10 mouse cellular contexts compared by ENCODE assay signal in the genomic region with DNA sequence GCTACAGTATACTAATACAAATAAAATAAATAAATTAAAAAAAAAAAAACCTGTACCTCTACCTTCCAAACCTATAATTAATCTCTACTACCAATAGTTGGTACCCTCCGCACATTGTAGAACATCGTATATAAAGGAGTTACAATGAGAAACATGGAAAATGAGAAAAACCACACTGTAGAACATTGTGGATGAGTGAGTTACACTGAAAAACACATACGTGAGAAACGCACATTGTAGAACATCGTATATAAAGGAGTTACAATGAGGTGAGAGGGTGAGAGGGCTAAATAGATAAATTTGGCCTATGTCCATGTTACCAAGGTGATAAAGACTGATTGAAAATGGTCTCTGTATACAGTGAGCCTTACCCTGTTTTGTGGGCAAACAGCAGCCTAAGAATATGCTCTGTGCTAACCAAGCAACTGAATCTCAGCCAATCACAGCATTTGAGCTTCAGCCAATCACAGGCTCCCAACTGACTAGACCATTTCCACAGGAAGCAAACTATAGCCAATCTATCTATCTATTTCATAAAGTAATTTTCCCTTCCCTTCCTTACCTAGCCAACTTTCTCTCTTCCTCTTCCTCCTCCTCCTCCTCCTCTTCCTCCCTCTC. TPM values are rescaled to one million over a fixed set of nuclear protein-coding genes. Genes with fewer than 3 reads are reported as not detected.
DNase-seq lines count a peak whose midpoint lies in the region; ATAC-seq and TF ChIP-seq lines count a peak whose summit lies in the region.
"Had no signal": no experiment of that assay in that cellular context is flagged by ENCODE, and none has a peak within 500 bp of the region (broad histone marks: within the 10 kb centered on the region; RNA-seq: fewer than 3 reads in every experiment).

No protein-coding gene starts in this region.

- no peak for TF ChIP-seq CTCF in liver, postnatal 0 days (IDR thresholded peaks at IDR 0.05; ENCODE audit: low read depth)

- no peak overlapping the region for H3K4me2 ChIP-seq in liver, embryonic 12.5 days
- no peak overlapping the region for H3K4me2 ChIP-seq in liver, postnatal 0 days (ENCODE audit: low read depth, low read length)
- H3K4me2 ChIP-seq in embryonic facial prominence, embryonic 13.5 days: no peak overlapping the region

- no peaks in the 10 kb centered on the region for H3K27me3 ChIP-seq in liver, embryonic 12.5 days (replicated peaks)
- no peaks in the 10 kb centered on the region for H3K27me3 ChIP-seq in liver, postnatal 0 days (ENCODE audit: insufficient read depth, low read length)
- H3K27me3 ChIP-seq in embryonic facial prominence, embryonic 13.5 days: no peaks in the 10 kb centered on the region
- H3K27me3 ChIP-seq: megakaryocyte, embryonic 14.5 days had no signal

- no peaks in the 10 kb centered on the region for H3K4me1 ChIP-seq in liver, embryonic 12.5 days
- H3K4me1 ChIP-seq in liver, postnatal 0 days (ENCODE audit: insufficient read depth): no peaks in the 10 kb centered on the region
- H3K4me1 ChIP-seq in embryonic facial prominence, embryonic 13.5 days: no peaks in the 10 kb centered on the region
- H3K4me1 ChIP-seq: megakaryocyte, embryonic 14.5 days had no signal

- no peak for DNase-seq in liver, postnatal 0 days
- peak; percentile 18 for DNase-seq in hindlimb bud, embryonic 11.5 days (ENCODE audit: extremely low spot score, low read depth, low spot score)
- DNase-seq in skeletal muscle tissue, adult 2 months (ENCODE audit: low read depth, low spot score): peak; percentile 10
- DNase-seq in urinary bladder, postnatal 25 days (ENCODE audit: low spot score): no peak
- DNase-seq in adrenal gland, postnatal 36 days: no peak
- DNase-seq: kidney, adult 9 months had no signal

- 0 out of 2 replicates have a peak, but pooled peaks have one; percentile 59 for ATAC-seq in liver, embryonic 12.5 days
- ATAC-seq in liver, postnatal 0 days: no peak; the same call in 1 of the 2 replicates
- peak; percentile 75; the same call in 1 of the 2 replicates for ATAC-seq in embryonic facial prominence, embryonic 13.5 days (ENCODE audit: insufficient number of reproducible peaks, insufficient read depth, low FRiP score, low TSS enrichment, low read depth)

- H3K9ac ChIP-seq in liver, embryonic 12.5 days: no peak overlapping the region
- H3K9ac ChIP-seq in liver, postnatal 0 days (replicated peaks): no peak overlapping the region
- no peak overlapping the region for H3K9ac ChIP-seq in embryonic facial prominence, embryonic 13.5 days

- H3K27ac ChIP-seq in liver, embryonic 12.5 days: no peak overlapping the region
- H3K27ac ChIP-seq in liver, postnatal 0 days (ENCODE audit: low read depth): no peak overlapping the region
- no peak overlapping the region for H3K27ac ChIP-seq in embryonic facial prominence, embryonic 13.5 days

- 65% methylated on average over 5 of the region's 5 CpGs for WGBS in liver, embryonic 12.5 days (ENCODE audit: insufficient replicate concordance)
- WGBS in liver, postnatal 0 days (ENCODE audit: insufficient replicate concordance): 85% methylated on average over 5 of the region's 5 CpGs
- 79% methylated on average over 5 of the region's 5 CpGs for WGBS in embryonic facial prominence, embryonic 13.5 days

- no peaks in the 10 kb centered on the region for H3K36me3 ChIP-seq in liver, embryonic 12.5 days
- no peaks in the 10 kb centered on the region for H3K36me3 ChIP-seq in liver, postnatal 0 days (replicated peaks; ENCODE audit: insufficient read depth, low read length)
- H3K36me3 ChIP-seq in embryonic facial prominence, embryonic 13.5 days: no peaks in the 10 kb centered on the region

- no peak overlapping the region for H3K4me3 ChIP-seq in liver, embryonic 12.5 days
- no peak overlapping the region for H3K4me3 ChIP-seq in liver, postnatal 0 days (ENCODE audit: low read depth, low read length)
- H3K4me3 ChIP-seq in embryonic facial prominence, embryonic 13.5 days: no peak overlapping the region
- H3K4me3 ChIP-seq: megakaryocyte, embryonic 14.5 days had no signal

- no peaks in the 10 kb centered on the region for H3K9me3 ChIP-seq in liver, embryonic 12.5 days (replicated peaks)
- H3K9me3 ChIP-seq in liver, postnatal 0 days (ENCODE audit: low read length): no peaks in the 10 kb centered on the region
- no peaks in the 10 kb centered on the region for H3K9me3 ChIP-seq in embryonic facial prominence, embryonic 13.5 days

- TF ChIP-seq EP300 in liver, postnatal 0 days (IDR thresholded peaks at IDR 0.05; ENCODE audit: low read depth): no peak

RNA-seq across cellular contexts. Expression of gene Cyp2b19, which starts 23.0 kb away (rescaled TPM):
- polyA plus RNA-seq in liver, embryonic 12.5 days (2016; fragmentation: Nextera tagmentation; extraction: Ambion mirVana): not detected in 2 replicates
- polyA plus RNA-seq in liver, postnatal 0 days (2015; fragmentation: Nextera tagmentation; extraction: Ambion mirVana): not detected in 2 replicates
- polyA plus RNA-seq in embryonic facial prominence, embryonic 13.5 days (2015; fragmentation: Nextera tagmentation; extraction: Ambion mirVana): 0.10 TPM in 1 of 2 replicates, not detected in the other
- not detected for total RNA-seq in adrenal gland, postnatal 36 days (2021)
- polyA plus RNA-seq: cortical plate, adult 2 months had no signal

RNA-seq across cellular contexts. Expression of gene Cyp2g1, which starts 28.8 kb away (rescaled TPM):
- not detected in 2 replicates for polyA plus RNA-seq in liver, embryonic 12.5 days (2016; fragmentation: Nextera tagmentation; extraction: Ambion mirVana)
- polyA plus RNA-seq in liver, postnatal 0 days (2015; fragmentation: Nextera tagmentation; extraction: Ambion mirVana): 0.59 and 0.80 TPM in 2 replicates
- polyA plus RNA-seq in embryonic facial prominence, embryonic 13.5 days (2015; fragmentation: Nextera tagmentation; extraction: Ambion mirVana): 0.84 and 1.8 TPM in 2 replicates
- total RNA-seq in adrenal gland, postnatal 36 days (2021): not detected
- polyA plus RNA-seq: cortical plate, adult 2 months had no signal

RNA-seq across cellular contexts. Expression of gene Cyp2a5, which starts 55.2 kb away (rescaled TPM):
- not detected in 2 replicates for polyA plus RNA-seq in liver, embryonic 12.5 days (2016; fragmentation: Nextera tagmentation; extraction: Ambion mirVana)
- 5.4 and 5.6 TPM in 2 replicates for polyA plus RNA-seq in liver, postnatal 0 days (2015; fragmentation: Nextera tagmentation; extraction: Ambion mirVana)
- polyA plus RNA-seq in embryonic facial prominence, embryonic 13.5 days (2015; fragmentation: Nextera tagmentation; extraction: Ambion mirVana): 0.56 and 0.70 TPM in 2 replicates
- under 1 TPM in 1 of 2 experiments, not detected in 1; 0.20 TPM for total RNA-seq in adrenal gland, postnatal 36 days (2021)

Comparison
In these comparisons a context has a peak if more than half of its experiments do, and no peak if none do; other contexts are left out.
1. DNase-seq: peak in hindlimb bud, embryonic 11.5 days (single experiment) and skeletal muscle tissue, adult 2 months (single experiment); none in liver, postnatal 0 days (single experiment), urinary bladder, postnatal 25 days (single experiment) and adrenal gland, postnatal 36 days (0 of 2).